Mouse (Mus musculus): Measurements from ENCODE around the gene Syn3. TPM values are rescaled to one million over a fixed set of nuclear protein-coding genes. Genes with fewer than 3 reads are reported as not detected.

Syn3 gene
- polyA plus RNA-seq, 1 experiment from 2014 or later, result 1.3 TPM

GRCm38 (mm10) chr10:86248807-86249206 is 249.9 kb downstream of the Syn3 start:
- Histone ChIP-seq H3K4me2 (replicated peaks; ENCODE audit: low read depth) (no peak overlapping the region), H3K4me1 (replicated peaks; ENCODE audit: control insufficient read depth, insufficient read depth) (no peaks in the 10 kb centered on the region), H3K9ac (ENCODE audit: low read length) (no peak overlapping the region), H3K4me3 (ENCODE audit: low read depth, low read length) (no peak overlapping the region), H3K27ac (replicated peaks) (no peak overlapping the region), H3K27me3 (ENCODE audit: control insufficient read depth, insufficient read depth, low read length) (no peaks in the 10 kb centered on the region), H3K9me3 (ENCODE audit: control insufficient read depth, low read length) (no peaks in the 10 kb centered on the region), H3K36me3 (ENCODE audit: control insufficient read depth, insufficient read depth, low read length) (no peaks in the 10 kb centered on the region)
- WGBS, result 73% methylated on average over 3 of the region's 3 CpGs
- DNase-seq (ENCODE audit: low spot score) (no peak), ATAC-seq (ENCODE audit: low FRiP score, low TSS enrichment) (no peak)
- TF ChIP-seq CTCF (IDR thresholded peaks at IDR 0.05; ENCODE audit: low read depth), result no peak
- no peak for TF ChIP-seq EP300 (optimal IDR thresholded peaks at IDR 0.05)

DNA sequence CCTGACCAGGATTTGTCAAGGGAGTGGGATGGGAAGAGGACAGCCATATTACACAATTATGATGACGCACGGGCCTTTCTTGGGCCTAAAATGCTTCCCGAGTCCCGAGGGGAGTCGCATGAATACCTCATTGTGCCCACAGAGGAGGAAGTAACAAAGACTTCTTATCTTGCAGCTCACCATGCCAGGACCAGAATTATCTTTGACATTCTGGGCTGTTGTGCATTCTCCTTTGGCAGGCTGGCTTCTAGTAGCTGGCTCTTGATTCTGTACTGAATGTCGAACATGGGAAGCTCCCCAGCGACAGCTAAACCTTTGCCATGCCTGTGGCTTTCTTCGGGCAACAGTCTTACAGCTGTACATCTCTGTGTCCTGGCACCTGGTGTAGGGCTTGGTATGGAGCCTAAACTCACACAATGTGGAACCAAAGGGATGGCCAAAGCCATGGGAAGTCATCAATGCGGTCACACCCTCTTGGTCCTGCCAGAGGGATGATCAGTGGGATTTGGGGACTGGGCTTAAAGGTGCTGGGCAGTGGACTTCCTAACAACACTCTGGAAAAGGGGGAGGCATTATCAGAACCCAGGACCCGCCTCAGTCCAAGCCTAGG is 250.5 kb downstream of the Syn3 start:
- H3K9ac ChIP-seq (ENCODE audit: low read length), result no peak overlapping the region
- ATAC-seq (ENCODE audit: low FRiP score, low TSS enrichment) (no peak; the same call in 1 of the 2 replicates), DNase-seq (ENCODE audit: low spot score) (no peak)
- H3K27ac ChIP-seq (replicated peaks), result no peak overlapping the region
- TF ChIP-seq CTCF (IDR thresholded peaks at IDR 0.05; ENCODE audit: low read depth) (no peak), EP300 (optimal IDR thresholded peaks at IDR 0.05) (no peak)
- no peaks in the 10 kb centered on the region for H3K36me3 ChIP-seq (ENCODE audit: control insufficient read depth, insufficient read depth, low read length)
- no peak overlapping the region for H3K4me3 ChIP-seq (ENCODE audit: low read depth, low read length)
- H3K9me3 ChIP-seq (ENCODE audit: control insufficient read depth, low read length), result no peaks in the 10 kb centered on the region
- 84% methylated on average over 10 of the region's 10 CpGs for WGBS
- no peaks in the 10 kb centered on the region for H3K4me1 ChIP-seq (replicated peaks; ENCODE audit: control insufficient read depth, insufficient read depth)
- H3K4me2 ChIP-seq (replicated peaks; ENCODE audit: low read depth), result no peak overlapping the region
- H3K27me3 ChIP-seq (ENCODE audit: control insufficient read depth, insufficient read depth, low read length), result no peaks in the 10 kb centered on the region

DNA sequence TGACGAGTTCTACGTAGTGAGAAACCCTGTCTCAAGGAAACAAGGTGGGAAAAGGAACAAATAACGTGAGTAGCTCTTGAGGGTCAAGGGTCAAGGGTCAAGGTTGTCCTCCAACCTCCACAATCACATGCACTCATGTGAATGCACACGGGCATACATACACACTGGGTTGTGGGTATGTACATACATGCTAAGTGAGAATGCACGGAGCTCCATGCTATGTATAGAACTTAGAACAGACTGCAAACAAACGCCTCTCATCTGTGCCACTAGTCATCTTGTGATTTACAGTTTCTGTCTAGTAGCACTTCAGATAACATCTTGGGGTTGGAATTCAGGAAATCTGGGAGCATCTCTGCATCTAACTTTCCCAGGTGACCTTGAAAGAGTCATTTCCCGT is 253.3 kb downstream of the Syn3 start:
- Histone ChIP-seq H3K9me3 (ENCODE audit: control insufficient read depth, low read length) (no peaks in the 10 kb centered on the region), H3K27ac (replicated peaks) (no peak overlapping the region), H3K9ac (ENCODE audit: low read length) (no peak overlapping the region), H3K4me3 (ENCODE audit: low read depth, low read length) (no peak overlapping the region), H3K36me3 (ENCODE audit: control insufficient read depth, insufficient read depth, low read length) (no peaks in the 10 kb centered on the region), H3K27me3 (ENCODE audit: control insufficient read depth, insufficient read depth, low read length) (no peaks in the 10 kb centered on the region), H3K4me2 (replicated peaks; ENCODE audit: low read depth) (no peak overlapping the region), H3K4me1 (replicated peaks; ENCODE audit: control insufficient read depth, insufficient read depth) (no peaks in the 10 kb centered on the region)
- no peak for TF ChIP-seq CTCF (IDR thresholded peaks at IDR 0.05; ENCODE audit: low read depth)
- no peak for TF ChIP-seq EP300 (optimal IDR thresholded peaks at IDR 0.05)
- DNase-seq (ENCODE audit: low spot score) (no peak), ATAC-seq (ENCODE audit: low FRiP score, low TSS enrichment) (no peak)
- 91% methylated on average over 7 of the region's 7 CpGs for WGBS

DNA sequence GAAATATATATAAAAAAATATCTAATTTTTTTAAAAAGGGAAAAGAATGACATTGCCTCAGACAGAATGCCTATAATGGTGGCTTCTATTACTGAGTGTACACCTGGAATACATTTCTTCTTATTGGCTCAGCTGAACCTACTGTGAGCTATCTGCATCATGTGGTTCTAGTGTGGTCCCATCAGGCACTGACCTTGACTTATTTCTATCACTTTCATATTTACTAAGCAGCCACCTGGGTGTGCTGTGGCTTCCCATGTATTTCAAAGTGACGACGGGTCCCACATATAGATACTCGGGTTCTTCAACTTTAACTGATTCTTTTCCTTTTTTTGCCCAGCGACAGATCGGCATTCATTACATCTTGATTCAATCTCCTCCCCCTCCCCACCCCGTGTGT is 255.2 kb downstream of the Syn3 start:
- Histone ChIP-seq H3K4me3 (ENCODE audit: low read depth, low read length) (no peak overlapping the region), H3K27ac (replicated peaks) (no peak overlapping the region), H3K4me2 (replicated peaks; ENCODE audit: low read depth) (no peak overlapping the region), H3K27me3 (ENCODE audit: control insufficient read depth, insufficient read depth, low read length) (no peaks in the 10 kb centered on the region), H3K36me3 (ENCODE audit: control insufficient read depth, insufficient read depth, low read length) (no peaks in the 10 kb centered on the region), H3K9me3 (ENCODE audit: control insufficient read depth, low read length) (no peaks in the 10 kb centered on the region), H3K9ac (ENCODE audit: low read length) (no peak overlapping the region), H3K4me1 (replicated peaks; ENCODE audit: control insufficient read depth, insufficient read depth) (no peaks in the 10 kb centered on the region)
- DNase-seq (ENCODE audit: low spot score) (no peak), ATAC-seq (ENCODE audit: low FRiP score, low TSS enrichment) (no peak)
- WGBS, result 83% methylated on average over 6 of the region's 6 CpGs
- TF ChIP-seq EP300 (optimal IDR thresholded peaks at IDR 0.05) (no peak), CTCF (IDR thresholded peaks at IDR 0.05; ENCODE audit: low read depth) (no peak)

DNA sequence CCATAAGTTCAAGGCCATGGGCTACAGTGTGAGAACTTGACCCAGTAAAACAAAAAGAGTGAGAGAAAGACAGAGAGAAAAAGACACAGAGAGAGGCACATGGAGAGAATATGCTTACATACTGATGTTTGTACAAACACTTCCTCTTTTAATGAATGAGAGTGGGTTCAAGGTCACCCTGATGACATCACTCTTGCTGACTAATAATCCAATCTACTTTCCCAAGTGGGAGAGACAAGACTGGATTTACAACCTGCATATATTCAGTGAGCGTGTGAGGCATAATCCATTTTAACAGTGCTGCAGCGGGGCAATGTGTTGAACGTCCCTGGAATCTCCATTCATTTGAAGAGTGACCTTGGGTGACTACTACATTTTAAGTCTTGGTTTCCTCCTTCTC is 256.0 kb downstream of the Syn3 start:
- Histone ChIP-seq H3K4me2 (replicated peaks; ENCODE audit: low read depth) (no peak overlapping the region), H3K27me3 (ENCODE audit: control insufficient read depth, insufficient read depth, low read length) (no peaks in the 10 kb centered on the region), H3K36me3 (ENCODE audit: control insufficient read depth, insufficient read depth, low read length) (no peaks in the 10 kb centered on the region), H3K4me3 (ENCODE audit: low read depth, low read length) (no peak overlapping the region), H3K4me1 (replicated peaks; ENCODE audit: control insufficient read depth, insufficient read depth) (no peaks in the 10 kb centered on the region), H3K9ac (ENCODE audit: low read length) (no peak overlapping the region), H3K27ac (replicated peaks) (no peak overlapping the region), H3K9me3 (ENCODE audit: control insufficient read depth, low read length) (no peaks in the 10 kb centered on the region)
- ATAC-seq (ENCODE audit: low FRiP score, low TSS enrichment) (no peak), DNase-seq (ENCODE audit: low spot score) (no peak)
- TF ChIP-seq EP300 (optimal IDR thresholded peaks at IDR 0.05) (no peak), CTCF (IDR thresholded peaks at IDR 0.05; ENCODE audit: low read depth) (no peak)
- 70% methylated on average over 3 of the region's 3 CpGs for WGBS

DNA sequence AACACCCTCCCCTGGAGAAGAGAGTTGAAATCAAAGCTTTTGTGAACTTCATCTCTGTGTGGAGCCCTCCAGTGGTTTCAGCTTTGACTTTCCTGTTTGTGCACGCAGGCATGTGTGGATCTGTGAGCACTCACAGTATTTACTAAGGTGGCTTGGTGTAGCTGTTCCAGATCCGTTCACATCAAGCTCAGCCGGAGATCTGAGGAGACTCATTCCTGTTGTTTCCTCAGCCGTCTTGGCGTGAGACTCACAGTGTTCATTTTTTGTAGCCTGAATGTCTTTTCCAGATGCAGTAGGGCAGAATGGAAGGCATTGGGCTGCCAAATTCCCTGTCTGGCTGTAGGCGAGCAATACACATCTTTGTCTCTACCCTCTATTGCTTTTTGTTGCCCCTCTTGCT is 268.7 kb downstream of the Syn3 start:
- H3K27ac ChIP-seq (replicated peaks), result no peak overlapping the region

More for the DNA sequence above, 268.7 kb downstream of the Syn3 start:
- no peak overlapping the region for H3K4me3 ChIP-seq (ENCODE audit: low read depth, low read length)
- H3K4me1 ChIP-seq (replicated peaks; ENCODE audit: control insufficient read depth, insufficient read depth), result no peaks in the 10 kb centered on the region
- H3K9ac ChIP-seq (ENCODE audit: low read length), result no peak overlapping the region
- ATAC-seq (ENCODE audit: low FRiP score, low TSS enrichment), result no peak
- 80% methylated on average over 6 of the region's 6 CpGs for WGBS
- H3K27me3 ChIP-seq (ENCODE audit: control insufficient read depth, insufficient read depth, low read length), result no peaks in the 10 kb centered on the region
- H3K9me3 ChIP-seq (ENCODE audit: control insufficient read depth, low read length), result no peaks in the 10 kb centered on the region
- H3K36me3 ChIP-seq (ENCODE audit: control insufficient read depth, insufficient read depth, low read length), result no peaks in the 10 kb centered on the region
- no peak for DNase-seq (ENCODE audit: low spot score)
- H3K4me2 ChIP-seq (replicated peaks; ENCODE audit: low read depth), result no peak overlapping the region
- TF ChIP-seq CTCF (IDR thresholded peaks at IDR 0.05; ENCODE audit: low read depth), result no peak
- no peak for TF ChIP-seq EP300 (optimal IDR thresholded peaks at IDR 0.05)
